26 mouse cellular contexts compared by ENCODE assay signal in the genomic region with DNA sequence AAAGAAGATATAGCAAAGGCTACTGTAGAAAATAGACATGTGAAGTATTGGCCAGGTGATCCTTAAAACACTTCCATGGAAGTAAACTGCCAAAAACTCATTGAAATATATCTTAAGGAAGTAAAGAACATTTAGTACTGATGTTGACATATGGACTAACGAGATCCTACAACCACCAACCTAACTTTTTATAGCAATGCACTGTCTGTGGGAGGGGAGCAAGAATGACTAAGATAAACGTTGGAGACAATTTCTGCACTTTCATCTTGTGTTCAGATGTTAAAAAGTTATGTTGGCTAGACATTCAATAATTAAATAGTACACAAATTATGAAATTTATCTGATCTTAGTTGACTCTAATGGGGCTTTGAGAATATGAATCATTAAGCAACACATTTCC.
"Had no signal": no experiment of that assay in that cellular context is flagged by ENCODE, and none has a peak within 500 bp of the region (broad histone marks: within the 10 kb centered on the region; RNA-seq: fewer than 3 reads in every experiment).

No protein-coding gene starts in this region.

- H3K9ac ChIP-seq: heart, embryonic 12.5 days; hindbrain, embryonic 12.5 days; hindbrain, embryonic 14.5 days; intestine, embryonic 15.5 days; limb, embryonic 12.5 days had no signal

- H3K4me2 ChIP-seq: heart, embryonic 12.5 days; hindbrain, embryonic 12.5 days; hindbrain, embryonic 14.5 days; intestine, embryonic 15.5 days; limb, embryonic 12.5 days; liver, embryonic 11.5 days had no signal

- H3K27me3 ChIP-seq: heart, embryonic 12.5 days; hindbrain, embryonic 12.5 days; intestine, embryonic 15.5 days; limb, embryonic 12.5 days had no signal

- H3K4me1 ChIP-seq: heart, embryonic 10.5 days; heart, embryonic 12.5 days; hindbrain, embryonic 10.5 days; hindbrain, embryonic 12.5 days; intestine, embryonic 15.5 days; limb, embryonic 10.5 days; limb, embryonic 12.5 days had no signal

- H3K27ac ChIP-seq: gastrocnemius, adult 2 months; heart, embryonic 10.5 days; hindbrain, embryonic 10.5 days; hindbrain, embryonic 12.5 days; hindbrain, embryonic 14.5 days; intestine, embryonic 15.5 days; layer of hippocampus, adult 2 months; left cerebral cortex, adult 2 months; limb, embryonic 10.5 days; limb, embryonic 12.5 days had no signal

- H3K9me3 ChIP-seq: heart, embryonic 10.5 days; heart, embryonic 12.5 days; hindbrain, embryonic 10.5 days; hindbrain, embryonic 12.5 days; intestine, embryonic 15.5 days; limb, embryonic 10.5 days; limb, embryonic 12.5 days had no signal

- H3K4me3 ChIP-seq: gastrocnemius, adult 2 months; heart, embryonic 10.5 days; heart, embryonic 12.5 days; hindbrain, embryonic 10.5 days; hindbrain, embryonic 12.5 days; intestine, embryonic 15.5 days; layer of hippocampus, adult 2 months; left cerebral cortex, adult 2 months; limb, embryonic 10.5 days; limb, embryonic 12.5 days had no signal

- H3K36me3 ChIP-seq: heart, embryonic 10.5 days; heart, embryonic 12.5 days; hindbrain, embryonic 10.5 days; hindbrain, embryonic 12.5 days; intestine, embryonic 15.5 days; limb, embryonic 10.5 days; limb, embryonic 12.5 days had no signal

- ATAC-seq: hindbrain, embryonic 16.5 days; inflammation-experienced regulatory T-cells, adult 6 months; intestine, embryonic 15.5 days; intestine, postnatal 0 days had no signal

- DNase-seq: gastrocnemius, adult 2 months; gastrocnemius, postnatal 10 days; gastrocnemius, postnatal 25 days; heart, adult 18-20 months; heart, postnatal 10 days; heart, postnatal 4 days; kidney, adult 18-20 months; kidney, adult 8-10 months; kidney, postnatal 10 days; kidney, postnatal 25 days; kidney, postnatal 4 days; liver had no signal
